Mouse (Mus musculus) hindbrain, embryonic 11.5 days (tissue): ENCODE results near the gene Thoc5. TPM values are rescaled to one million over a fixed set of nuclear protein-coding genes. Genes with fewer than 3 reads are reported as not detected.
A peak's percentile ranks its signal among the peaks of the same experiment; 100 is the strongest.

Experiments used
- ATAC-seq: fragments of 200-750 bp; cut with Nextera tagmentation; 2 replicates; pipeline ENCODE4 v1.8.0; 2017; ENCODE audit warnings: mild to moderate bottlenecking, moderate TSS enrichment, moderate library complexity; ENCODE audit not compliant: low FRiP score
- DNase-seq: peaks from one replicate; pipeline ENCODE4 v3.0.0-alpha.2; 2015; ENCODE audit warnings: low spot score
- H3K27ac ChIP-seq: fragments of 300-500 bp; sonication (generic); 2 replicates; pipeline ENCODE4 v1.5.1; 2014; ENCODE audit warnings: mild to moderate bottlenecking, low read depth, low read length
- H3K27me3 ChIP-seq: fragments of 300-500 bp; sonication (generic); 2 replicates; pipeline ENCODE4 v1.6.1; 2014; ENCODE audit warnings: mild to moderate bottlenecking, low read length, moderate library complexity, mixed read lengths; ENCODE audit not compliant: control insufficient read depth, insufficient read depth
- H3K36me3 ChIP-seq: fragments of 300-500 bp; sonication (generic); 2 replicates; pipeline ENCODE4 v1.6.1; 2014; ENCODE audit warnings: mild to moderate bottlenecking, low read length, moderate library complexity, mixed read lengths; ENCODE audit not compliant: control insufficient read depth, insufficient read depth
- H3K4me1 ChIP-seq: fragments of 300-500 bp; sonication (generic); replicated peaks from 2 replicates; pipeline ENCODE4 v1.6.1; 2014; ENCODE audit warnings: low read length, mixed read lengths; ENCODE audit not compliant: control insufficient read depth, insufficient read depth
- H3K4me2 ChIP-seq: fragments of 300-500 bp; sonication (generic); replicated peaks from 2 replicates; pipeline ENCODE4 v1.6.1; 2014; ENCODE audit warnings: mild to moderate bottlenecking, low read depth, low read length
- H3K4me3 ChIP-seq: fragments of 300-500 bp; sonication (generic); 2 replicates; pipeline ENCODE4 v1.5.1; 2014; ENCODE audit warnings: low read depth, low read length
- H3K9ac ChIP-seq: fragments of 300-500 bp; sonication (generic); 2 replicates; pipeline ENCODE4 v1.6.1; 2014; ENCODE audit warnings: low read depth, low read length
- H3K9me3 ChIP-seq: fragments of 300-500 bp; sonication (generic); 2 replicates; pipeline ENCODE4 v1.6.1; 2016; ENCODE audit warnings: low read length; ENCODE audit not compliant: control insufficient read depth
- WGBS: fragments of 180-500 bp; shearing (Covaris S2); extraction: QIAGEN DNeasy Blood & Tissue Kit; methylation state at CpG from one replicate; pipeline ENCODE4 v1.1.7; 2014; 5-methylcytosine and 5-hydroxymethylcytosine counted together
- polyA plus RNA-seq: library from polyadenylated mRNA; unstranded; fragments of >200 nt; fragmentation: Nextera tagmentation; extraction: Ambion mirVana; gene quantifications from 2 replicates; pipeline ENCODE4 v1.2.1, GENCODE M21; 2014

The Thoc5 gene
- polyA plus RNA-seq = 61.9 and 64.7 TPM in 2 replicates

GRCm38 (mm10) chr11:4894848-4895816 is at the start of gene Thoc5:
Thoc5 (plus strand) TSS chr11:4895320.
- peak; percentile 94 for ATAC-seq
- Histone ChIP-seq H3K9me3 (no peaks in the 10 kb centered on the region), H3K9ac (peak within 1 kb of the TSS; percentile 92), H3K36me3 (peaks cover 8% of the 10 kb centered on the region; the same call in 1 of the 2 replicates), H3K4me2 (peak within 1 kb of the TSS; percentile 80), H3K4me3 (peak within 1 kb of the TSS; percentile 86), H3K4me1 (no peaks in the 10 kb centered on the region; the same call in 1 of the 2 replicates), H3K27me3 (no peaks in the 10 kb centered on the region), H3K27ac (peak within 1 kb of the TSS; percentile 36)
- peak; percentile 87 for DNase-seq
- 3% methylated on average over 52 of the region's 52 CpGs for WGBS

GRCm38 (mm10) chr11:4848483-4849248 is 46.5 kb upstream of the Thoc5 start:
- H3K4me1 ChIP-seq = peaks cover 4% of the 10 kb centered on the region
- DNase-seq (peak; percentile 71), ATAC-seq (peak; percentile 65)
- peak overlapping the region; percentile 90 for H3K9ac ChIP-seq
- H3K27ac ChIP-seq = peak overlapping the region; percentile 80
- peak overlapping the region; percentile 94 for H3K4me3 ChIP-seq
- no peaks in the 10 kb centered on the region for H3K9me3 ChIP-seq
- H3K4me2 ChIP-seq = peak overlapping the region; percentile 71
- under 1% methylated on average over 50 of the region's 50 CpGs for WGBS
- H3K36me3 ChIP-seq = no peaks in the 10 kb centered on the region
- H3K27me3 ChIP-seq = no peaks in the 10 kb centered on the region

GRCm38 (mm10) chr11:4849258-4849943 is 45.7 kb upstream of the Thoc5 start, which contains the start of gene Nf2:
Nf2 (minus strand) TSS chr11:4849536.
- H3K27me3 ChIP-seq = no peaks in the 10 kb centered on the region
- peak; percentile 99 for ATAC-seq
- peak within 1 kb of the TSS; percentile 94 for H3K4me3 ChIP-seq
- peaks cover 4% of the 10 kb centered on the region for H3K4me1 ChIP-seq
- H3K9me3 ChIP-seq = no peaks in the 10 kb centered on the region
- peak within 1 kb of the TSS; percentile 80 for H3K27ac ChIP-seq
- peak; percentile 95 for DNase-seq
- peak within 1 kb of the TSS; percentile 90 for H3K9ac ChIP-seq
- peak within 1 kb of the TSS; percentile 71 for H3K4me2 ChIP-seq
- under 1% methylated on average over 60 of the region's 60 CpGs for WGBS
- no peaks in the 10 kb centered on the region for H3K36me3 ChIP-seq

GRCm38 (mm10) chr11:4850404-4850803 is 44.7 kb upstream of the Thoc5 start:
- peaks cover 4% of the 10 kb centered on the region for H3K4me1 ChIP-seq
- H3K4me3 ChIP-seq = no peak overlapping the region
- H3K27me3 ChIP-seq = no peaks in the 10 kb centered on the region
- WGBS = 95% methylated on average over 2 of the region's 2 CpGs
- H3K4me2 ChIP-seq = no peak overlapping the region
- no peak overlapping the region for H3K9ac ChIP-seq
- no peaks in the 10 kb centered on the region for H3K36me3 ChIP-seq
- H3K27ac ChIP-seq = no peak overlapping the region
- no peaks in the 10 kb centered on the region for H3K9me3 ChIP-seq
- DNase-seq (no peak), ATAC-seq (no peak)

GRCm38 (mm10) chr11:4853021-4853420 is 42.1 kb upstream of the Thoc5 start:
- H3K4me3 ChIP-seq = no peak overlapping the region
- DNase-seq = no peak
- H3K4me2 ChIP-seq = no peak overlapping the region
- no peaks in the 10 kb centered on the region for H3K36me3 ChIP-seq
- no peak for ATAC-seq
- no peak overlapping the region for H3K9ac ChIP-seq
- H3K27me3 ChIP-seq = no peaks in the 10 kb centered on the region
- no peak overlapping the region for H3K27ac ChIP-seq
- H3K4me1 ChIP-seq = peaks cover under 1% of the 10 kb centered on the region
- H3K9me3 ChIP-seq = no peaks in the 10 kb centered on the region

GRCm38 (mm10) chr11:4854181-4854580 is 40.9 kb upstream of the Thoc5 start:
- Histone ChIP-seq H3K4me3 (no peak overlapping the region), H3K36me3 (no peaks in the 10 kb centered on the region), H3K27me3 (no peaks in the 10 kb centered on the region), H3K27ac (no peak overlapping the region), H3K9me3 (no peaks in the 10 kb centered on the region), H3K9ac (no peak overlapping the region), H3K4me1 (no peaks in the 10 kb centered on the region), H3K4me2 (no peak overlapping the region)
- ATAC-seq (no peak), DNase-seq (no peak)
- 96% methylated on average over 5 of the region's 5 CpGs for WGBS

GRCm38 (mm10) chr11:4858416-4858815 is 36.7 kb upstream of the Thoc5 start:
- Histone ChIP-seq H3K9me3 (no peaks in the 10 kb centered on the region), H3K27ac (no peak overlapping the region), H3K4me3 (no peak overlapping the region), H3K27me3 (no peaks in the 10 kb centered on the region), H3K9ac (no peak overlapping the region), H3K4me2 (no peak overlapping the region), H3K4me1 (no peaks in the 10 kb centered on the region), H3K36me3 (no peaks in the 10 kb centered on the region)
- DNase-seq (no peak), ATAC-seq (no peak)
- WGBS = 66% methylated on average over 2 of the region's 2 CpGs

GRCm38 (mm10) chr11:4860986-4861385 is 34.1 kb upstream of the Thoc5 start:
- H3K36me3 ChIP-seq = no peaks in the 10 kb centered on the region
- DNase-seq = no peak
- H3K9ac ChIP-seq = no peak overlapping the region
- no peaks in the 10 kb centered on the region for H3K9me3 ChIP-seq
- no peak for ATAC-seq
- H3K4me1 ChIP-seq = no peaks in the 10 kb centered on the region
- no peak overlapping the region for H3K4me2 ChIP-seq
- no peak overlapping the region for H3K27ac ChIP-seq
- H3K4me3 ChIP-seq = no peak overlapping the region
- WGBS = 60% methylated on average over 1 of the region's 1 CpGs
- H3K27me3 ChIP-seq = no peaks in the 10 kb centered on the region
